Mouse (Mus musculus) cerebellum, postnatal 4 days (tissue): ENCODE measurements around the gene A930018P22Rik.

Source experiments
- DNase-seq, 2 experiments: peaks; one replicate each; pipeline ENCODE4 v3.0.0; 2022; ENCODE audit warnings: low spot score in 2 of 2, mixed read lengths in 1 of 2

The A930018P22Rik gene

DNA sequence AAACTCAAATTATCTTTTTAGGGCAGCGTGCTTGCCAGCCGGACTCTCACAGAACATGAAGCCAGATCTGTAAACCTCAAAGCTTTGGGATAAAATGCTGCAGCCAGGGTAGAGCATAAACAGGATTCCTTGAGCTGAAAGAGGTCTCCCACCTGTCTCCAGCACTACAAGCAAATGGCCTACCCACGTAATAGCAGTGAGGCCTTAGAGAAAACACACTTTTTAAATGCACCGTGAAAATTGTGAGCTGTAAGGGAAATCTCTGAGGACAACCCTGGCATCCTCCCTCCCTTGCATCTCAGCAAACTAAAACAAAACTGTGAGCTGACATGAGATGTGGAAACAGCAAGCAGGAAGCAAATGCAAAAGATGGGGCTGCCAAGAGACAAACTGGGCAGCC, 35.3 kb downstream of the A930018P22Rik start:
- no peak for DNase-seq

DNA sequence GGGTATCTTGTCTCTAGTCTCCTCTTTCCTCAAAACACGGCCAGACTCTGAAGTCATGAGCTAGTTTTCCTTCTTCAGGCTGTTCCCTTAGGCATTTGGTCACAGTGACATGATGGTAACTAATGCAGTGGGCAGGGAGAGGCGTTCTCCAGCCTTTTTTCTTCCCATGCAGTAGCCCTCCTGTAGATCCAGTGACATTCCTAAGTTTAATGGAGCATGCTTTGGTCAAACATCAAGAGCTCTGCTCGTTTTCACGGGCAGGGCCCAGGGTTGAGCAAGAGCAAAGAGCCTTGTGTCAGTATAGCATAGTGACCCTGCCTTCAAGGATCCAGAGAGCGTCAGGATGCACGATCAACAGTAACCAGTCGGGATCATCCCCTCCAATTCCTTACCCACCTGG, 40.8 kb downstream of the A930018P22Rik start:
- DNase-seq = no peak

DNA sequence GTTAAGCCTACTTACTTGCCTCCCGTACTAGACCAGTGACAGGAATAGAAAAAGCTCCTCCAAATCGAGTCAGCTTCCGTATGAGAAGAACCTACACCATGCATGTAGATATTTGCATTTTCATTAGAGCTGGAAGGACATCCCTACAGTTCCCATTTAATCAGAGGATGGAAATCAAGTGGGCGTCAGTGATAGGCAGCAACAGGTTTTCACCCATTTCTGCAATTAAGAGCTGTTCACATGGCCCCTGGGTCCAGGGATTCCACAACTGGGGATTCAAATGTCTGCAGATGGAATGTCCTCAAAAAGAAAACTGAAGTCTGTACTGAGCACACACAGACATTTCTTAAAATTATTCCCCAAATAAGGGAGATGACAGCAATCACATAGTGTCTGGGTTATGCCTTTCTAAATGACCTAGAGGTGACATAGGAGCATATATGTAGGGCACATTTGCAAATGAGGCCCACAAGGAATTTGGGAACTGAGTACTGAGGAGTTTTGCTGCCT, 41.5 kb downstream of the A930018P22Rik start:
- DNase-seq = no peak

DNA sequence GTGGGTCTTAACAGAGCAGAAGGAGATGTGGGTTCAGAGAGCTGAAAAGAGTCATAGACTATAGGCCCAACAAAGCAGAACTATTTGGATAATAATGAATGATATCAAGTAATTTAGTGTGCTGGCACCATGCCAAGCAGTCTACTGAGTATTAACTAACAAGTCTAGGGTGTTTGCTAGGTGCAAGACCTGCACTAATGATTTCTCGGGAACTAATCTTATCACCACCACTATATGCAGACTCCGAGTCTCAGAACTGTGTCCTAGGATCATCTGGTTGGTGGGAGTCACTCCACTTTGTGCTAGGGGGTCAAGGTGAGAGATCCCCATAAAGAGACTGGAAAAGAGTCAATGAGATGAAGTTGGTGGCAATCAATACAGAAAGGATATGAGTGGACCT, 43.1 kb downstream of the A930018P22Rik start:
- no peak for DNase-seq

DNA sequence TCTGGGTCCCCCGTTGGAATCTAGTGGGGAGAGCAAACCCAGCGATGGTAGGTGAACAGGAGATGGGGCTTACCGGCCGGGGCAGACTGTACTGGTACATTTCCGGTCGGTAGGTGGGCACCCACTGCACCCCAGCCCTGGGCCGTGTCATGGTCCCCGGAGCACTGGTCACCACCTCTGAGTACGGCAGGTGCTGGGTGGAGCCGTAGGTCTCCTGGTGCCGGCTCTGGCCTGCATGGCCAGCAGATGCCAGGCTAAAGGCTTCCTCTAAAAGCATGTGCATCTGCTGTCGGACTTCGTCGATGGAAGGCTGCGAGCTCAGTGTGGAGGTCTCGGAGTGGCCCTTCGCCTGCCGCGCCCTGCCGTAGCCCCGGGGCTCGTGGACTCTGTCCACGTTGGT, 45.2 kb downstream of the A930018P22Rik start:
- DNase-seq = no peak

DNA sequence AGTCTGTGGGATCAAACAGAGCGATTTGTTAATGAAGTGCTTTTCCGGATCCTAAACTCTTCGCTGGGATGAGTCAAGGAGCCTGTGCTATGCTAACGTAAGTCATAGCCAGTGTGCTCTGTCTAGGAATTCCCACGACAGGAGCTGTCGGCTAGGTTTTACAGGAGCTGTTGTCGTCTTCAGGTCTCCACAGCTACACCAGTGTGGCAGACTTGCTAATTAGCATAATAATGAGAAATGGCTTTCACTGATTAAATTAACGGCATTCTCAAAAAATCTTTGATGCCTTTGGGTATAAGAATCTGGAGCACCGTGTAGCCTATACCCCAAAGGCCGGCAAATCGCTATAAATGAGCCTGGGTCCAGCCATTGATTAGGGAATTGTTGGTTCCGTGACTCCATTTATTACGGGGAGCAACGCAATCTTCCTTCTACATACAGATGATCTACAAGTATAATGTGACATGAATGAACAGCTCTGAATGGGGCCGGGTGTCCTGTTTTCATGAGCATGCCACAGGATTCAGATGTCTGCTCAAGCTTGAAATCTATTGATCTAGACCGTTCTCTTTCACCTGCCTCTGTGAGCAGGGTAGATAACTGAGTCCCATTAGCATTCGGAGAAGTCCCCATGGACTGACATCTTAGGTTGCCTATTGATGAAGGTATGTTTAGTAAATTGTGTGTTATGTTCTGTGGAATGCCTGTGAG, 45.8 kb downstream of the A930018P22Rik start:
- DNase-seq = no peak

DNA sequence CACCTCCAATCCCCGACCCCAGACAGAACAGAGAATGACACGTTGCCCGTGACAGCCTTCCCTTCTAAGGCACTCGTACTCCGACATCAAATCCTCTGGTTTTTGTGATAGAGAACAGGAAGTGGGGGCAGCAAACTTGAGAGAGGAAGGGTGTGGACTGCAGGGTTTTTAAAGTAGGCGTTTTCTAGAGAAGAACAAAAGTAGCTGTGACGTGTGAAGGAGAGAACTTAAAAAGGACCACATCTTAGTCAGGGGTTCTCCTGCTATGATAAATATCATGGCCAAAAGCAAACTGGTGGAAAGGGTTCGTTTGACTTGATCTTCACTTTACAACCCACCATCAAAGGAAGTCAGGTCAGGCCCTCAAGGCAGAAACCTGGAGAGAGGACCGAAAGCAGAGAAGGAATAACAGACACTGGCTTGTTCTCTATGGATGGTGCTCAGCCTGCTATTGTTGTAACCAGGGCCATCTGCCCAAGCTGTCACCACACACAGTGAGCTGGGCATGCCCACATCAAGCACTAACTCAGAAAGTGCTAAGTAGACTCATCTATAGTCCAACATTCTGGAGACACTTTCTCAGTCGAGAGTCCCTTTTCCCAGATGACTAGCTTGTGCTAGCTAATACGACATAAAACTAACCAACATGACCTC, 50.3 kb downstream of the A930018P22Rik start:
- no peak for DNase-seq

DNA sequence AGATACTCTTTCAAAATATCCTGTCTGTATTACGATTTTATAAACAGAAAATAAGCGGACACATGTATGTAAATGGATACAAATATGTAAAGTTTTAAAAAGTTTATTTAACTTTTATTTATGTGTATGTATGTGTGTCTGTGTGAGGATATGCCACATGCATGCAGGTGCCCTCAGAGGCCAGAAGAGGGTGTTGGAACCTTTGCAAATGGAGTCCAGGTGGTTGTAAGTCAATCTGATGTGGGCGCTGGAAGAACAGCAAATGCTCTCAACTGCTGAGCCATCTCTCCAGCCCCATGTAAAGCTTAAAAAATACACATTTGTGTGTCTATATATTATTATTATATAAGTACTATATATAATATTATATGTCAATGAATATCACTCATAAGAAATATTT, 50.9 kb downstream of the A930018P22Rik start:
- DNase-seq = no peak
